Mouse (Mus musculus) spleen, adult 2 months (tissue): ENCODE measurements around the gene Kat2b.

Experiments
- CTCF ChIP-seq: fragments of 200-500 bp; IDR thresholded peaks from 2 replicates; pipeline ENCODE4 v1.5.1; 2011; ENCODE audit warnings: mild to moderate bottlenecking, inconsistent platforms; ENCODE audit not compliant: insufficient read depth, insufficient read length, insufficient replicate concordance; ENCODE audit errors: extremely low read depth
- POLR2A ChIP-seq: fragments of 200-500 bp; IDR thresholded peaks from 2 replicates; pipeline ENCODE4 v1.6.1; 2011; ENCODE audit warnings: low read depth, low read length, inconsistent platforms

DNA sequence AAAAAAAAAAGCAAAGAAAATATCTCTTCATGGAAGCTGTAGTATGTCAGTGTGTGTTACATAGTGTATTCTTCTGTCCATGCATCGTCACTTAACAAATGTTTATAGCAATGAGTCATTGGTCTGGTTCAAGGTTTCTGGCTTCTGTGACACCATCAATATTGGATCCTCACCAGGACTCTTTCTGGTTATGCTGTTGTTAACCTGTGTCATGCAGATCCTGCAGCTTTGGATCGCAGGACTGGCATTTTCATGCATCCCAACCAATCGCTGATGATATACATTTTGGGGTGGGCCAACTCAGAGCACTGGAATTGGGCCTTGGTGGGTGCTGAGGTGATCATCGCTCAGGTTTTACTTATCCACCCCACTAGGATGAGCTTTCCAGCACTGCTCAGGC is 24.1 kb upstream of the Kat2b start:
- TF ChIP-seq CTCF = no peak
- TF ChIP-seq POLR2A = no peak
